Mouse (Mus musculus) megakaryocyte, embryonic 14.5 days (primary cell): ENCODE data around the gene Rassf5.

Experiments used
- FLI1 ChIP-seq: IDR thresholded peaks from 2 replicates; pipeline ENCODE4 v1.6.1; 2012; ENCODE audit warnings: low read length, inconsistent platforms, mixed read lengths
- GATA1 ChIP-seq: IDR thresholded peaks from 3 replicates; pipeline ENCODE4 v1.6.1; 2012; ENCODE audit warnings: mixed read lengths, low read length, inconsistent platforms, borderline replicate concordance

- TF ChIP-seq GATA1 (no peak), FLI1 (no peak)
These were observed 103.6 kb downstream of the Rassf5 start for GRCm38 (mm10) chr1:131141449-131141848.
